In the genomic region with DNA sequence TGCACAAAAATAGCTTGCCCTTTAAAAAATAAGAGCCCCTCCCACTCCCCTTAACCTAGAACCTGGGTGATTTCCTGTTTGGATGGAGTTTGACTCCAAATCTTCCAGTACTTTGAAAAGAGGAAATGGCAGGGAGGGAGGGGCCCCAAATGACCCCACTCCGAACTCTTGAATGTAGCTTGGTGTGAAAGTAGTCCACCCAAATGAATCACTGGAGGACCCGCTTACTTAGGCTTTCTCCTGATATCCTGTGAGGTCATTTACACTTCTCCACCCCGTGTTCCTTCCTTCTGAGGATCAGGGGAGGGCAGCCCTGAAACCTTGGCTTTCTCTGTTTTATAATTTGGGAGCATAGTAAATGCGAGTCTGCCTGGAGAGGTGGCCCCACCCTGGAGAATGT, we compare ENCODE assay signal across 8 mouse cellular contexts. TPM values are rescaled to one million over a fixed set of nuclear protein-coding genes. Genes with fewer than 3 reads are reported as not detected.
DNase-seq lines count a peak whose midpoint lies in the region; ATAC-seq and TF ChIP-seq lines count a peak whose summit lies in the region.

No protein-coding gene starts in this region.

- peak overlapping the region; percentile 99 for H3K4me2 ChIP-seq in neural tube, embryonic 15.5 days

- TF ChIP-seq CTCF in lung, adult 2 months (IDR thresholded peaks at IDR 0.05; ENCODE audit: insufficient read depth, low read length) = no peak

- 18% methylated on average over 4 of the region's 4 CpGs for WGBS in lung, adult 2 months
- WGBS in neural tube, embryonic 15.5 days = 53% methylated on average over 4 of the region's 4 CpGs

- no peak overlapping the region for H3K27ac ChIP-seq in neural tube, embryonic 15.5 days (replicated peaks)

- H3K9me3 ChIP-seq in neural tube, embryonic 15.5 days (replicated peaks) = no peaks in the 10 kb centered on the region

- H3K9ac ChIP-seq in neural tube, embryonic 15.5 days (replicated peaks) = no peak overlapping the region

- no peaks in the 10 kb centered on the region for H3K36me3 ChIP-seq in neural tube, embryonic 15.5 days

- DNase-seq in lung, adult 18-20 months = peak; percentile 32 to 54
- DNase-seq in lung, adult 2 months = no peak
- DNase-seq in heart, adult 9 months (ENCODE audit: low spot score in 2 of 2) = peak; percentile 85 to 87
- DNase-seq in kidney, postnatal 14 days = peak; percentile 80
- no peak for DNase-seq in layer of hippocampus, postnatal 14 days (ENCODE audit: low spot score in 2 of 2)
- no peak for DNase-seq in retina, embryonic 14.5 days (ENCODE audit: low spot score)
- no peak for DNase-seq in spleen, adult 12 weeks (ENCODE audit: low spot score)

- H3K4me1 ChIP-seq in lung, adult 2 months (ENCODE audit: control insufficient read depth, insufficient read depth, low read length) = no peaks in the 10 kb centered on the region
- peaks cover 33% of the 10 kb centered on the region for H3K4me1 ChIP-seq in neural tube, embryonic 15.5 days

- TF ChIP-seq POLR2A in lung, adult 2 months (IDR thresholded peaks at IDR 0.05; ENCODE audit: borderline replicate concordance, extremely low read depth, low read depth, low read length) = no peak

- H3K27me3 ChIP-seq in neural tube, embryonic 15.5 days (replicated peaks) = peaks cover 5% of the 10 kb centered on the region; the same call in 1 of the 2 replicates

- no peak overlapping the region for H3K4me3 ChIP-seq in lung, adult 2 months (replicated peaks; ENCODE audit: extremely low read depth, low read depth, low read length)
- H3K4me3 ChIP-seq in neural tube, embryonic 15.5 days (replicated peaks) = no peak overlapping the region

- ATAC-seq in neural tube, embryonic 15.5 days (ENCODE audit: low FRiP score) = no peak

RNA-seq across cellular contexts. Expression of gene Fam20a, which starts 0.6 kb away (rescaled TPM):
- polyA plus RNA-seq in lung, adult 2 months (2012; rRNA removed) = 16.6 and 17.6 TPM in 2 replicates
- polyA plus RNA-seq in neural tube, embryonic 15.5 days (2015; fragmentation: Nextera tagmentation; extraction: Ambion mirVana) = 6.6 and 8.0 TPM in 2 replicates
- total RNA-seq in layer of hippocampus, postnatal 14 days (2021) = 10 to 100 TPM; 18.7 to 21.0 TPM

Comparison
In these comparisons a context has a peak if more than half of its experiments do, and no peak if none do; other contexts are left out.
1. DNase-seq: peak in lung, adult 18-20 months (2 of 2), heart, adult 9 months (2 of 2) and kidney, postnatal 14 days (single experiment); none in lung, adult 2 months (single experiment), layer of hippocampus, postnatal 14 days (0 of 2), retina, embryonic 14.5 days (single experiment) and spleen, adult 12 weeks (single experiment).